Mouse (Mus musculus): ENCODE data around the gene Miga1.

- TF ChIP-seq POLR2A (IDR thresholded peaks at IDR 0.05; ENCODE audit: low read depth, low read length), result no peak
- TF ChIP-seq CTCF (IDR thresholded peaks at IDR 0.05; ENCODE audit: extremely low read depth, insufficient read length, insufficient replicate concordance, low read depth, low read length), result no peak
Measured at GRCm38 (mm10) chr3:152290175-152290798, 49.9 kb downstream of the Miga1 start.
